Mouse (Mus musculus): ENCODE data around the gene Zfp592. TPM values are rescaled to one million over a fixed set of nuclear protein-coding genes. Genes with fewer than 3 reads are reported as not detected.
"Not testable (repeated sequence)": the region's sequence is repeated elsewhere in the genome, so short reads cannot be mapped to it uniquely, and the experiment has no call there.

Gene Zfp592
- 14.8 and 15.1 TPM in 2 replicates for polyA plus RNA-seq (2016; fragmentation: Nextera tagmentation; extraction: Ambion mirVana)

- 1% methylated on average over 85 of the region's 102 CpGs for WGBS
- peaks cover 32% of the 10 kb centered on the region for H3K4me1 ChIP-seq
- H3K27me3 ChIP-seq (ENCODE audit: insufficient read depth, poor library complexity, severe bottlenecking), result no peaks in the 10 kb centered on the region
- peak within 1 kb of the TSS; percentile 96 for H3K4me3 ChIP-seq
- 0 out of 2 replicates have a peak, but pooled peaks cover 3% of the 10 kb centered on the region for H3K36me3 ChIP-seq
- DNase-seq (ENCODE audit: low spot score), result peak; percentile 90
- no peaks in the 10 kb centered on the region for H3K9me3 ChIP-seq
- H3K27ac ChIP-seq, result peak within 1 kb of the TSS; percentile 100
Observed at GRCm38 (mm10) chr7:80992980-80993833, at the start of gene Zfp592. Zfp592 (plus strand) TSS chr7:80993681.

- Histone ChIP-seq H3K27me3 (ENCODE audit: insufficient read depth, poor library complexity, severe bottlenecking) (no peaks in the 10 kb centered on the region), H3K4me1 (peaks cover 11% of the 10 kb centered on the region), H3K9me3 (no peaks in the 10 kb centered on the region), H3K27ac (peak within 1 kb of the TSS; percentile 99), H3K36me3 (peaks cover 22% of the 10 kb centered on the region; the same call in 1 of the 2 replicates), H3K4me3 (peak within 1 kb of the TSS; percentile 92)
- DNase-seq (ENCODE audit: low spot score), result peak; percentile 97
- 2% methylated on average over 44 of the region's 44 CpGs for WGBS
Observed at GRCm38 (mm10) chr7:80947445-80948350, 45.8 kb upstream of the Zfp592 start, which contains the start of gene Sec11a. Sec11a (minus strand) TSS chr7:80947780.

GRCm38 (mm10) chr7:80951461-80951860, 42.0 kb upstream of the Zfp592 start:
- Histone ChIP-seq H3K36me3 (no peaks in the 10 kb centered on the region), H3K27ac (no peak overlapping the region), H3K27me3 (ENCODE audit: insufficient read depth, poor library complexity, severe bottlenecking) (no peaks in the 10 kb centered on the region), H3K4me1 (peaks cover 2% of the 10 kb centered on the region), H3K4me3 (no peak overlapping the region), H3K9me3 (no peaks in the 10 kb centered on the region)
- no peak for DNase-seq (ENCODE audit: low spot score)
- 84% methylated on average over 4 of the region's 4 CpGs for WGBS

GRCm38 (mm10) chr7:80952140-80952539, 41.3 kb upstream of the Zfp592 start:
- Histone ChIP-seq H3K36me3 (no peaks in the 10 kb centered on the region), H3K27me3 (ENCODE audit: insufficient read depth, poor library complexity, severe bottlenecking) (no peaks in the 10 kb centered on the region), H3K4me3 (no peak overlapping the region), H3K4me1 (no peaks in the 10 kb centered on the region; the same call in 1 of the 2 replicates), H3K9me3 (no peaks in the 10 kb centered on the region), H3K27ac (no peak overlapping the region)
- DNase-seq (ENCODE audit: low spot score), result no peak
- 62% methylated on average over 3 of the region's 3 CpGs for WGBS

- H3K9me3 ChIP-seq, result no peaks in the 10 kb centered on the region
- H3K27me3 ChIP-seq (ENCODE audit: insufficient read depth, poor library complexity, severe bottlenecking), result no peaks in the 10 kb centered on the region
- no peaks in the 10 kb centered on the region for H3K36me3 ChIP-seq
- no peak for DNase-seq (ENCODE audit: low spot score)
- 75% methylated on average over 2 of the region's 2 CpGs for WGBS
- H3K4me3 ChIP-seq, result no peak overlapping the region
- no peaks in the 10 kb centered on the region for H3K4me1 ChIP-seq
- H3K27ac ChIP-seq, result no peak overlapping the region
Observed at GRCm38 (mm10) chr7:80954251-80954650, 39.2 kb upstream of the Zfp592 start.

- H3K9me3 ChIP-seq, result no peaks in the 10 kb centered on the region
- H3K4me1 ChIP-seq, result no peaks in the 10 kb centered on the region
- no peaks in the 10 kb centered on the region for H3K27me3 ChIP-seq (ENCODE audit: insufficient read depth, poor library complexity, severe bottlenecking)
- 81% methylated on average over 2 of the region's 2 CpGs for WGBS
- no peak overlapping the region for H3K27ac ChIP-seq
- no peak for DNase-seq (ENCODE audit: low spot score)
- no peak overlapping the region for H3K4me3 ChIP-seq
- no peaks in the 10 kb centered on the region for H3K36me3 ChIP-seq
Observed at GRCm38 (mm10) chr7:80956891-80957290, 36.6 kb upstream of the Zfp592 start.

- no peak overlapping the region for H3K27ac ChIP-seq
- H3K4me3 ChIP-seq, result no peak overlapping the region
- DNase-seq (ENCODE audit: low spot score), result no peak
- H3K9me3 ChIP-seq, result no peaks in the 10 kb centered on the region
- no peaks in the 10 kb centered on the region for H3K4me1 ChIP-seq
- WGBS, result 60% methylated on average over 3 of the region's 3 CpGs
- H3K27me3 ChIP-seq (ENCODE audit: insufficient read depth, poor library complexity, severe bottlenecking), result no peaks in the 10 kb centered on the region
- H3K36me3 ChIP-seq, result no peaks in the 10 kb centered on the region
Observed at GRCm38 (mm10) chr7:80959003-80959402, 34.5 kb upstream of the Zfp592 start.

GRCm38 (mm10) chr7:80962799-80963198, 30.7 kb upstream of the Zfp592 start:
- DNase-seq (ENCODE audit: low spot score), result no peak
- Histone ChIP-seq H3K36me3 (no peaks in the 10 kb centered on the region), H3K27ac (no peak overlapping the region), H3K9me3 (no peaks in the 10 kb centered on the region), H3K27me3 (ENCODE audit: insufficient read depth, poor library complexity, severe bottlenecking) (no peaks in the 10 kb centered on the region), H3K4me3 (no peak overlapping the region), H3K4me1 (no peaks in the 10 kb centered on the region)
- WGBS, result 72% methylated on average over 6 of the region's 6 CpGs

GRCm38 (mm10) chr7:80970913-80971312, 22.6 kb upstream of the Zfp592 start:
- Histone ChIP-seq H3K36me3 (no peaks in the 10 kb centered on the region), H3K4me3 (no peak overlapping the region), H3K9me3 (no peaks in the 10 kb centered on the region), H3K27ac (no peak overlapping the region), H3K27me3 (ENCODE audit: insufficient read depth, poor library complexity, severe bottlenecking) (no peaks in the 10 kb centered on the region), H3K4me1 (no peaks in the 10 kb centered on the region)
- no peak for DNase-seq (ENCODE audit: low spot score)
- 67% methylated on average over 3 of the region's 3 CpGs for WGBS

GRCm38 (mm10) chr7:80971419-80971818, 22.1 kb upstream of the Zfp592 start:
- no peaks in the 10 kb centered on the region for H3K27me3 ChIP-seq (ENCODE audit: insufficient read depth, poor library complexity, severe bottlenecking)
- H3K9me3 ChIP-seq, result no peaks in the 10 kb centered on the region
- WGBS, result 68% methylated on average over 2 of the region's 2 CpGs
- no peak overlapping the region for H3K27ac ChIP-seq
- no peaks in the 10 kb centered on the region for H3K4me1 ChIP-seq
- H3K36me3 ChIP-seq, result no peaks in the 10 kb centered on the region
- no peak for DNase-seq (ENCODE audit: low spot score)
- no peak overlapping the region for H3K4me3 ChIP-seq

- Histone ChIP-seq H3K9me3 (no peaks in the 10 kb centered on the region), H3K27me3 (ENCODE audit: insufficient read depth, poor library complexity, severe bottlenecking) (no peaks in the 10 kb centered on the region), H3K4me3 (no peak overlapping the region), H3K4me1 (no peaks in the 10 kb centered on the region), H3K27ac (no peak overlapping the region), H3K36me3 (no peaks in the 10 kb centered on the region)
- no peak for DNase-seq (ENCODE audit: low spot score)
- WGBS, result 85% methylated on average over 5 of the region's 5 CpGs
Observed at GRCm38 (mm10) chr7:80972082-80972481, 21.4 kb upstream of the Zfp592 start.

- WGBS, result 86% methylated on average over 4 of the region's 4 CpGs
Observed at GRCm38 (mm10) chr7:80972920-80973637, 20.4 kb upstream of the Zfp592 start.

More at GRCm38 (mm10) chr7:80972920-80973637, 20.4 kb upstream of the Zfp592 start:
- not testable (repeated sequence) for DNase-seq (ENCODE audit: low spot score); H3K4me1 ChIP-seq; H3K9me3 ChIP-seq; H3K27ac ChIP-seq; H3K4me3 ChIP-seq; H3K27me3 ChIP-seq (ENCODE audit: insufficient read depth, poor library complexity, severe bottlenecking); H3K36me3 ChIP-seq

Measured in heart, embryonic 10.5 days (tissue).